Mouse (Mus musculus) heart, embryonic 11.5 days (tissue): ENCODE results near the gene Stag1. TPM values are rescaled to one million over a fixed set of nuclear protein-coding genes. Genes with fewer than 3 reads are reported as not detected.

Experiments
- ATAC-seq: fragments of 200-750 bp; cut with Nextera tagmentation; replicated peaks from 2 replicates; pipeline ENCODE4 v1.8.0; 2017; ENCODE audit warnings: moderate library complexity; ENCODE audit not compliant: insufficient number of reproducible peaks, low FRiP score, low TSS enrichment
- H3K27ac ChIP-seq: fragments of 300-500 bp; sonication (generic); 2 replicates; pipeline ENCODE4 v1.5.1; 2014; ENCODE audit warnings: mild to moderate bottlenecking, low read depth, low read length
- H3K27me3 ChIP-seq: fragments of 300-500 bp; sonication (generic); 2 replicates; pipeline ENCODE4 v1.6.1; 2014; ENCODE audit warnings: mild to moderate bottlenecking, low read length, mixed read lengths; ENCODE audit not compliant: control insufficient read depth, insufficient read depth
- H3K36me3 ChIP-seq: fragments of 300-500 bp; sonication (generic); 2 replicates; pipeline ENCODE4 v1.6.1; 2014; ENCODE audit warnings: mild to moderate bottlenecking, low read length, moderate library complexity, mixed read lengths; ENCODE audit not compliant: control insufficient read depth, insufficient read depth
- H3K4me1 ChIP-seq: fragments of 300-500 bp; sonication (generic); 2 replicates; pipeline ENCODE4 v1.6.1; 2014; ENCODE audit warnings: low read length; ENCODE audit not compliant: control insufficient read depth, insufficient read depth
- H3K4me2 ChIP-seq: fragments of 300-500 bp; sonication (generic); 2 replicates; pipeline ENCODE4 v1.6.1; 2014; ENCODE audit warnings: mild to moderate bottlenecking, moderate library complexity
- H3K4me3 ChIP-seq: fragments of 300-500 bp; sonication (generic); 2 replicates; pipeline ENCODE4 v1.5.1; 2014; ENCODE audit warnings: low read depth, low read length
- H3K9ac ChIP-seq: fragments of 300-500 bp; sonication (generic); 2 replicates; pipeline ENCODE4 v1.6.1; 2014; ENCODE audit warnings: mild to moderate bottlenecking, low read depth, low read length, moderate library complexity
- H3K9me3 ChIP-seq: fragments of 300-500 bp; sonication (generic); replicated peaks from 2 replicates; pipeline ENCODE4 v1.6.1; 2016; ENCODE audit warnings: low read length; ENCODE audit not compliant: control insufficient read depth
- WGBS: fragments of 180-500 bp; shearing (Covaris S2); extraction: QIAGEN DNeasy Blood & Tissue Kit; methylation state at CpG from one replicate; pipeline ENCODE4 v1.1.7; 2014; ENCODE audit not compliant: insufficient replicate concordance; 5-methylcytosine and 5-hydroxymethylcytosine counted together
- polyA plus RNA-seq: library from polyadenylated mRNA; unstranded; fragments of >200 nt; fragmentation: Nextera tagmentation; extraction: Ambion mirVana; gene quantifications from 2 replicates; pipeline ENCODE4 v1.2.1, GENCODE M21; 2014

Gene Stag1
- polyA plus RNA-seq, result 29.7 and 35.6 TPM in 2 replicates

GRCm38 (mm10) chr9:100597546-100597945 is at the start of gene Stag1:
Gene Stag1, plus strand, starts transcription at chr9:100597798.
- no peaks in the 10 kb centered on the region for H3K27me3 ChIP-seq
- no peak within 1 kb of the TSS for H3K4me3 ChIP-seq
- no peaks in the 10 kb centered on the region for H3K4me1 ChIP-seq
- no peak within 1 kb of the TSS for H3K9ac ChIP-seq
- H3K4me2 ChIP-seq, result no peak within 1 kb of the TSS
- no peak within 1 kb of the TSS for H3K27ac ChIP-seq
- no peaks in the 10 kb centered on the region for H3K36me3 ChIP-seq
- WGBS, result 83% methylated on average over 8 of the region's 8 CpGs
- ATAC-seq, result no peak
- H3K9me3 ChIP-seq, result no peaks in the 10 kb centered on the region

DNA sequence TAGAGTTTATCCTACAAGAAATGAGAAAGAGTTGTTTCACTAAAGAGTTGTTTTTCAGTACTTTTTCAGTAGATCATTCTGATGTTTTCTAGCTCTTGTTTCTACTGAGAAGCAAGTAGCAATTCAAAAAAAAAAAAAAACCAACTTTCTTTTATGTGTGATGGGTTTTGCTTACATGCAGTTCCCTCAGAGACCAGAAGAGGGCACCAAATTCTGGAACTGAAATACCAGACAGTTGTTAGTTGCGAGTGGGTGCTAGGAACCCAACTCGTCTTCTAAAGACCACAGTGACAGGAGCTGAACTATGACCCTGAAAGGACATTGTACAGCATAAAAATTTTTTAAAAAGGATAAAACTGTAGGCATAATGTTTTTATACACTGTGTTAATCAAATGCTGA is 49.3 kb upstream of the Stag1 start:
- whole genome bisulfite sequencing, result 87% methylated on average over 2 of the region's 2 CpGs

GRCm38 (mm10) chr9:100555686-100556085 is 41.9 kb upstream of the Stag1 start:
- no peaks in the 10 kb centered on the region for H3K9me3 ChIP-seq
- no peak overlapping the region for H3K4me2 ChIP-seq
- WGBS, result 69% methylated on average over 5 of the region's 5 CpGs
- H3K4me1 ChIP-seq, result no peaks in the 10 kb centered on the region
- no peak overlapping the region for H3K9ac ChIP-seq
- ATAC-seq, result no peak
- H3K4me3 ChIP-seq, result no peak overlapping the region
- no peaks in the 10 kb centered on the region for H3K27me3 ChIP-seq
- no peak overlapping the region for H3K27ac ChIP-seq
- H3K36me3 ChIP-seq, result no peaks in the 10 kb centered on the region

More for the DNA sequence above, 49.3 kb upstream of the Stag1 start:
- H3K9me3 ChIP-seq, result peaks cover 9% of the 10 kb centered on the region
- no peak overlapping the region for H3K4me2 ChIP-seq
- no peaks in the 10 kb centered on the region for H3K27me3 ChIP-seq
- no peak overlapping the region for H3K4me3 ChIP-seq
- no peak overlapping the region for H3K27ac ChIP-seq
- H3K4me1 ChIP-seq, result peaks cover 9% of the 10 kb centered on the region; the same call in 1 of the 2 replicates
- H3K9ac ChIP-seq, result no peak overlapping the region
- peaks cover 3% of the 10 kb centered on the region; the same call in 1 of the 2 replicates for H3K36me3 ChIP-seq
- ATAC-seq, result no peak

DNA sequence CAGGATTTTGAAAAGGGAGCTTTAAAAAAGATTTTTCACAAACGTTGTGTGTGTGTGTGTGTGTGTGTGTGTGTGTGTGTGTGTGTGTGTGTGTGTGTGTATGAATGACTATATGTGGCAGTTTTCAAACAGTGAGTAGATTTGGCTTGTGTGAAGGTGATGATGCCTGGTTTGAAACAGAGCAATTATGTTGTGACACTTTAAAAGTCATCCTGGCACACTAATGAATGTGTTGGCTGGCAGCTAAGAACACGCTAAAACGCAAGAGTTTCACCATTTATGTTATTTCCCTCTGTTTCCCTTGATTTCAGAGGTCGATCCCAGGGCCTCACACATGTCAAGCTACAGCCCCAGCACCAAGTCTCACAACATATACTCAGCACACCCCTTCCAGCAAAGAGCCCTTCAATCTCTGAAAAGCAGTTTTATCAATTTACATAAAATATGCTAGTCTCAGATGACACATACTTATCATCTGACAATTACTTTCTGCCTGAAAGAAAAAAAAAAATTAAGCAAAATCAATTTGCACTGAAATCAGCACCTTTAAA is 39.5 kb upstream of the Stag1 start:
- H3K27ac ChIP-seq, result no peak overlapping the region
- no peaks in the 10 kb centered on the region for H3K4me1 ChIP-seq
- no peaks in the 10 kb centered on the region for H3K36me3 ChIP-seq
- no peak overlapping the region for H3K4me3 ChIP-seq
- no peaks in the 10 kb centered on the region for H3K27me3 ChIP-seq
- 73% methylated on average over 4 of the region's 4 CpGs for WGBS
- ATAC-seq, result no peak
- H3K9ac ChIP-seq, result no peak overlapping the region
- H3K9me3 ChIP-seq, result no peaks in the 10 kb centered on the region
- no peak overlapping the region for H3K4me2 ChIP-seq

DNA sequence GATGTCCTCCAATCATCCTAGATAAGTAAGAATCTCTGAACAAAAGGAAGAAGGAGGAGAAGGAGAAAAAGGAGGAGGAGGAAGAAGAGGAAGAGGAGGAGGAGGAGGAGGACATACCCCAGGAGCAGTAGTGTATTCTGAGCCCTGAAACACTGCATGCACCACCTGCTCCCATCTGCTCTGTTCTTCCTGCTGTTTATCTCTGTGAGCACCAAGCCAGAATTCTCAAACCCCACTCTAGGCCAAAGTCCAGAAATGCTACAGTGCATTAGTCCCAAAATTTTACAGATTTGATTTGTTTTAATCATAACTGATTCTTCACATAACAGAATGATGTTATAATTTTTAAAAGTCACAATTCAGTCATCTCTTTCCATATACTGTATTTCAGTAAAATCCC is 38.6 kb upstream of the Stag1 start:
- Histone ChIP-seq H3K9ac (no peak overlapping the region), H3K27me3 (no peaks in the 10 kb centered on the region), H3K4me2 (no peak overlapping the region), H3K36me3 (no peaks in the 10 kb centered on the region), H3K4me3 (no peak overlapping the region), H3K27ac (no peak overlapping the region), H3K4me1 (no peaks in the 10 kb centered on the region), H3K9me3 (no peaks in the 10 kb centered on the region)
- ATAC-seq, result no peak

DNA sequence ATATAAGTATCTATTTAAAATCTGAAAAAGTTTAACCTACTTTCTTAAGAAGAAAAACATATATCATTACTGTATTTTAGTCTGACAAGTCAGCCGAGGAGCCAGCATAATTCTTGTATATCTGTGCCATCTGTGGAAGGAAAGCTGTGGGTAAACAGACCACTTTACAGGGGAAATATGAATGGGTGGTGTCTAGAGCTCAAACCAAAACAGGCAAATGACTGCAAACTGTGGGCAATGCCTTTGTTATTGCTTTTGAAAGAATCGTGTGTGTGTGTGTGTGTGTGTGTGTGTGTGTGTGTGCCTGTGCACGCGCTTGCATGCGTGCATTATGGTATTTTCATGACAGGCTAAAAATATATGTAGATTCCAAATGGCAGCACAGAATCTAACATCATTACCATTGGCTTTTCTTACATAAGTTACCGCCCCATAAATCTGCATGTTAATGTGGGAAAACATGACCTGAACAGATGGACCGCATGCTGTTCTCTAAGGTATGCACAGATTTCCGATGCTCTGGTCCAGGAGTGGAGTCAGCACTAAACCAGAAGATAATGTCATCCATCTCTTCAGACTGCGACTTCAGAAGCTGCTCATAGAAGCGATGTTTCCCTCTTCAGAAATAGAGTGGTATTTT is 37.2 kb upstream of the Stag1 start:
- WGBS, result 81% methylated on average over 10 of the region's 10 CpGs
- H3K9me3 ChIP-seq, result no peaks in the 10 kb centered on the region
- no peak overlapping the region for H3K9ac ChIP-seq
- H3K4me1 ChIP-seq, result no peaks in the 10 kb centered on the region
- no peak overlapping the region for H3K27ac ChIP-seq
- no peak overlapping the region for H3K4me3 ChIP-seq
- no peaks in the 10 kb centered on the region for H3K27me3 ChIP-seq
- ATAC-seq, result no peak
- H3K36me3 ChIP-seq, result no peaks in the 10 kb centered on the region
- H3K4me2 ChIP-seq, result no peak overlapping the region

DNA sequence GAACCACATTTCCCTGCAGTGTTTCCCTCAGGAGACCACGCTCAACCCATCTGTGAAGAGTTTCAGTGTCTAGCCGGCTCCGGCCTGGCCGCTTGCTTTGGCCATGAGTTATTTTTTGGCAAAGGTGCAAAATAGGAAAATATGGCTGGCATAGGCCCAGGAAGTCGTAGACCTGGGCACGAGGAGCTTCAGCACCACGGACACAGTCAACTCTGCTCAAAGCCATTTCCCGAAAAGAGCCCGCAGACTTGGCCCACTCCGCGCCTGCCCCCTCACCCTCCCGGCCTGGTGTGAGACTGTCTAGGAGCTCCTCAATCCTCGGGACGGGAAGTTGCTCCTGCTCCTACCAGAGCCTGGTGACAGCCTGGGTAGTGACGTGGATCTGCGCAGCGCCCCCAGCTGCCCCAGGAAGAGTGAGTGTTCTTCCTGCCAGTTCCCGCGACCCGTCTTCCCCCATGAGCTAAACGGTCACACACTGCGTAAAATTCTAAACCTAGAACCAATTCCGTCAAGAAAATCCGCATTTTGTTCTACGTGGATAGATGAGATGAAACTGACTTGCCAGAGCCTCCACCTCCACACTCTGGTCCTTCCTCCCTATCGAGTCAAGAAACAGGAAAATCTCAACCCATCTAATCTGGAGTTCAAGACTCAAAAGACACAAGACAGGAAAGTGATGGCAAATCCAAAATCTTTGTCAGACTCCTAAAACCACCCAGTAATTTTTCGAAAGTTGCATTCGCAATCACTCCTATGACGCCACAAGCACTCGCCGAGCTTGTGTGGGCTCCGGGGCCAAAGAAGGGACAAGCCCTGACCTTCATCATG is 27.6 kb upstream of the Stag1 start:
- 0 out of 2 replicates have a peak overlapping the region, but pooled peaks have one; percentile 41 for H3K27ac ChIP-seq
- H3K36me3 ChIP-seq, result no peaks in the 10 kb centered on the region
- H3K9me3 ChIP-seq, result no peaks in the 10 kb centered on the region
- H3K9ac ChIP-seq, result peak overlapping the region; percentile 78
- H3K27me3 ChIP-seq, result no peaks in the 10 kb centered on the region
- peak overlapping the region; percentile 68 for H3K4me3 ChIP-seq
- 8% methylated on average over 32 of the region's 32 CpGs for WGBS
- no peak for ATAC-seq
- no peaks in the 10 kb centered on the region for H3K4me1 ChIP-seq
- peak overlapping the region; percentile 76 for H3K4me2 ChIP-seq

GRCm38 (mm10) chr9:100570626-100571233 is 26.9 kb upstream of the Stag1 start, which contains the start of gene Slc35g2:
Gene Slc35g2, minus strand, starts transcription at chr9:100571090.
- Histone ChIP-seq H3K4me2 (peak within 1 kb of the TSS; percentile 76), H3K27me3 (no peaks in the 10 kb centered on the region), H3K9ac (peak within 1 kb of the TSS; percentile 78), H3K4me1 (no peaks in the 10 kb centered on the region), H3K27ac (peak within 1 kb of the TSS; percentile 41; the same call in 1 of the 2 replicates), H3K36me3 (no peaks in the 10 kb centered on the region), H3K4me3 (peak within 1 kb of the TSS; percentile 68), H3K9me3 (no peaks in the 10 kb centered on the region)
- WGBS, result under 1% methylated on average over 55 of the region's 55 CpGs
- peak; percentile 78 for ATAC-seq
